ENCODE assay signal across 15 mouse cellular contexts in the genomic region with DNA sequence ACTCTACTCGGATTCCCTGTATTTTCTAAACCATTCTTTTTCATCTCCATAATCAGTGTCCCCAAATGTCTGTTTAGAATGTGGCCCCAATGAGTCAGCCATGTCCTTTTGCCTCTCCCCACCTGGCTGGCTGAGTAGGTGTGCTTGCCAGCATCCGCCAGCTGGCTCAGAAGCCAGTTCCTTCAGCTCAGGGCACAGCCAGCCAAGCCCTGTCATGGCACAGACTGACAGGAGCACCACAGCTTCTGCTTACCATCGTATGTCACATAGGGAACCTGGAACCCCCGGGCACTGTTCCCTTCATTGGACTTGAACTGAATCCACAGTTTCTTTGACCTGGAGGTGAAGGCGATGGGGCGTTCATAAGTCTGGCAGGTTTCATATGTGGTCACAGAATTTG. TPM values are rescaled to one million over a fixed set of nuclear protein-coding genes. Genes with fewer than 3 reads are reported as not detected.
DNase-seq lines count a peak whose midpoint lies in the region; ATAC-seq lines count a peak whose summit lies in the region.
"Had no signal": no experiment of that assay in that cellular context is flagged by ENCODE, and none has a peak within 500 bp of the region (broad histone marks: within the 10 kb centered on the region; RNA-seq: fewer than 3 reads in every experiment).

No protein-coding gene starts in this region.

- 94% methylated on average over 6 of the region's 6 CpGs for WGBS in heart, embryonic 10.5 days
- 92% methylated on average over 6 of the region's 6 CpGs for WGBS in intestine, embryonic 15.5 days
- WGBS in midbrain, embryonic 14.5 days, result 94% methylated on average over 6 of the region's 6 CpGs

- H3K9me3 ChIP-seq in heart, embryonic 10.5 days, result no peaks in the 10 kb centered on the region
- H3K9me3 ChIP-seq in intestine, embryonic 15.5 days, result no peaks in the 10 kb centered on the region
- no peaks in the 10 kb centered on the region for H3K9me3 ChIP-seq in midbrain, embryonic 14.5 days (ENCODE audit: control insufficient read depth, low read length)
- H3K9me3 ChIP-seq: embryonic facial prominence, embryonic 15.5 days; forebrain, embryonic 15.5 days; hindbrain, embryonic 15.5 days; neural tube, embryonic 13.5 days had no signal

- H3K4me1 ChIP-seq in heart, embryonic 10.5 days, result peaks cover 28% of the 10 kb centered on the region
- no peaks in the 10 kb centered on the region for H3K4me1 ChIP-seq in intestine, embryonic 15.5 days (replicated peaks)
- H3K4me1 ChIP-seq in midbrain, embryonic 14.5 days (ENCODE audit: control insufficient read depth, insufficient read depth, low read length), result no peaks in the 10 kb centered on the region
- H3K4me1 ChIP-seq: embryonic facial prominence, embryonic 15.5 days; forebrain, embryonic 15.5 days; hindbrain, embryonic 15.5 days; neural tube, embryonic 13.5 days had no signal

- no peak overlapping the region for H3K27ac ChIP-seq in heart, embryonic 10.5 days
- no peak overlapping the region for H3K27ac ChIP-seq in intestine, embryonic 15.5 days
- no peak overlapping the region for H3K27ac ChIP-seq in midbrain, embryonic 14.5 days (replicated peaks; ENCODE audit: low read depth, low read length)
- H3K27ac ChIP-seq: embryonic facial prominence, embryonic 15.5 days; forebrain, embryonic 15.5 days; hindbrain, embryonic 15.5 days; macrophage; neural tube, embryonic 13.5 days; stomach, postnatal 0 days had no signal

- H3K27me3 ChIP-seq in heart, embryonic 10.5 days (ENCODE audit: insufficient read depth, poor library complexity, severe bottlenecking), result no peaks in the 10 kb centered on the region
- H3K27me3 ChIP-seq in intestine, embryonic 15.5 days (replicated peaks), result no peaks in the 10 kb centered on the region
- H3K27me3 ChIP-seq in midbrain, embryonic 14.5 days (ENCODE audit: control insufficient read depth, insufficient read depth, low read length), result no peaks in the 10 kb centered on the region
- H3K27me3 ChIP-seq: CH12.LX; embryonic facial prominence, embryonic 15.5 days; hindbrain, embryonic 15.5 days; neural tube, embryonic 13.5 days had no signal

- H3K4me3 ChIP-seq in heart, embryonic 10.5 days, result no peak overlapping the region
- H3K4me3 ChIP-seq in intestine, embryonic 15.5 days (replicated peaks), result no peak overlapping the region
- H3K4me3 ChIP-seq in midbrain, embryonic 14.5 days (replicated peaks; ENCODE audit: low read depth, low read length), result no peak overlapping the region
- H3K4me3 ChIP-seq: embryonic facial prominence, embryonic 15.5 days; forebrain, embryonic 15.5 days; hindbrain, embryonic 15.5 days; neural tube, embryonic 13.5 days had no signal

- no peaks in the 10 kb centered on the region for H3K36me3 ChIP-seq in heart, embryonic 10.5 days
- no peaks in the 10 kb centered on the region for H3K36me3 ChIP-seq in intestine, embryonic 15.5 days
- no peaks in the 10 kb centered on the region for H3K36me3 ChIP-seq in midbrain, embryonic 14.5 days (ENCODE audit: control insufficient read depth, insufficient read depth, low read length)
- H3K36me3 ChIP-seq: embryonic facial prominence, embryonic 15.5 days; forebrain, embryonic 15.5 days; hindbrain, embryonic 15.5 days; neural tube, embryonic 13.5 days had no signal

- ATAC-seq in intestine, embryonic 15.5 days, result no peak
- no peak for ATAC-seq in midbrain, embryonic 14.5 days (ENCODE audit: low FRiP score, low TSS enrichment)
- ATAC-seq: forebrain, embryonic 15.5 days had no signal

- peak; percentile 34 to 52 for DNase-seq in heart, adult 9 months (ENCODE audit: low spot score in 2 of 2)
- DNase-seq in heart, embryonic 10.5 days (ENCODE audit: low spot score), result no peak
- DNase-seq in brain, adult 2 months (ENCODE audit: low read depth, low spot score), result peak; percentile 97
- peak; percentile 71 to 80 for DNase-seq in cerebellum, postnatal 10 days
- peak; percentile 37 for DNase-seq in heart, postnatal 4 days
- no peak for DNase-seq in neural tube, embryonic 10.5 days (ENCODE audit: extremely low spot score, low spot score)
- no peak for DNase-seq in midbrain, embryonic 14.5 days

- H3K4me2 ChIP-seq in intestine, embryonic 15.5 days (replicated peaks), result no peak overlapping the region
- H3K4me2 ChIP-seq in midbrain, embryonic 14.5 days (ENCODE audit: low read length), result no peak overlapping the region
- H3K4me2 ChIP-seq: embryonic facial prominence, embryonic 15.5 days; forebrain, embryonic 15.5 days; hindbrain, embryonic 15.5 days; neural tube, embryonic 13.5 days had no signal

- H3K9ac ChIP-seq in intestine, embryonic 15.5 days, result no peak overlapping the region
- no peak overlapping the region for H3K9ac ChIP-seq in midbrain, embryonic 14.5 days (replicated peaks; ENCODE audit: low read length)
- H3K9ac ChIP-seq: embryonic facial prominence, embryonic 15.5 days; forebrain, embryonic 15.5 days; hindbrain, embryonic 15.5 days; neural tube, embryonic 13.5 days had no signal

RNA-seq across cellular contexts. Expression of a gene that starts 22.5 kb away (rescaled TPM):
- polyA plus RNA-seq in heart, embryonic 10.5 days (2016; fragmentation: Nextera tagmentation; extraction: Ambion mirVana), result 0.24 and 1.3 TPM in 2 replicates
- total RNA-seq in heart, postnatal 4 days (2021), result under 1 TPM; 0.54 to 0.55 TPM
- 0.33 and 0.36 TPM in 2 replicates for polyA plus RNA-seq in intestine, embryonic 15.5 days (2015; fragmentation: Nextera tagmentation; extraction: Ambion mirVana)
- polyA plus RNA-seq in midbrain, embryonic 14.5 days (2014; fragmentation: Nextera tagmentation; extraction: Ambion mirVana), result 5.3 and 5.5 TPM in 2 replicates
- polyA plus RNA-seq: macrophage had no signal

RNA-seq across cellular contexts. Expression of a gene that starts 51.7 kb away (rescaled TPM):
- 45.9 and 58.4 TPM in 2 replicates for polyA plus RNA-seq in heart, embryonic 10.5 days (2016; fragmentation: Nextera tagmentation; extraction: Ambion mirVana)
- total RNA-seq in heart, postnatal 4 days (2021), result 10 to 100 TPM; 33.8 to 35.8 TPM
- 64.4 and 65.2 TPM in 2 replicates for polyA plus RNA-seq in intestine, embryonic 15.5 days (2015; fragmentation: Nextera tagmentation; extraction: Ambion mirVana)
- 132 and 148 TPM in 2 replicates for polyA plus RNA-seq in midbrain, embryonic 14.5 days (2014; fragmentation: Nextera tagmentation; extraction: Ambion mirVana)

Comparison
In these comparisons a context has a peak if more than half of its experiments do, and no peak if none do; other contexts are left out.
1. DNase-seq: peak in heart, adult 9 months (2 of 2), brain, adult 2 months (single experiment), cerebellum, postnatal 10 days (2 of 2) and heart, postnatal 4 days (single experiment); none in heart, embryonic 10.5 days (single experiment), neural tube, embryonic 10.5 days (single experiment) and midbrain, embryonic 14.5 days (single experiment).